Mouse (Mus musculus): Measurements from ENCODE around the gene Ulk1.
"Not testable (repeated sequence)": the region's sequence is repeated elsewhere in the genome, so short reads cannot be mapped to it uniquely, and the experiment has no call there.

The Ulk1 gene

DNA sequence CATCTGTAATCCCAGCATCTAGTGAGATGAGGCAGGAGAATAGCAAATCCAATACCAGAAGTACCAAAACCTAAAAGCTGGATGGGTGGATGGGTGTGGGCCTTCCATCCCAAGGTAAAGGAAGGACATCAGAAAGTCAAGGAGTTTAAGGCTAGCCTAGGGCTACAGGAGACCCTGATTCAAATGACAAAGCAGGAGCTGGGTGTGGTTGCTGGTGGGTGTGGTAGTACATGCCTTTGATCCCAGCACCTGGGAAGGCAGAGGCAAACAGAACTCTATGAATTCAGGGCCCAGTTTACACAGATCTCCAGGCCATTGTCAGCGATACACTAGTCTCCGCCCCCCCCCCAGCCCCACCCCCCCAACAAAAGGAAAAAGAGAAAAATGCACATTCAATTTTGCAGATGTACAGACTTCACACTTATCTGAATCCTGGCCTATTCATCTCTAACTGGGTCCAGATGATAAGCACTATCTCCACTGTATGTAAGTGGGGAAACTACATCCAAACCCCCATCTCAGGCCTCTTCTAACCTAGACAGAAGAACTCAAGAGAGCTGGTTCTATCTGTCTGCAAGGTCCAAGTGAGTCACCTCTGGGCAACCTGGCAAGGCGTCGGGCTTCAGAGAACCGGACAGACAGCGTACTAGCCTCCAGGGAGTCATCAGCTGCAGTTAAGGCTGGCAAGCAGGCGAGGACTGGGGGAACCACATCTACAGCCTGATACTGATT lies 5.7 kb downstream of the Ulk1 start:
- no peak for DNase-seq

DNA sequence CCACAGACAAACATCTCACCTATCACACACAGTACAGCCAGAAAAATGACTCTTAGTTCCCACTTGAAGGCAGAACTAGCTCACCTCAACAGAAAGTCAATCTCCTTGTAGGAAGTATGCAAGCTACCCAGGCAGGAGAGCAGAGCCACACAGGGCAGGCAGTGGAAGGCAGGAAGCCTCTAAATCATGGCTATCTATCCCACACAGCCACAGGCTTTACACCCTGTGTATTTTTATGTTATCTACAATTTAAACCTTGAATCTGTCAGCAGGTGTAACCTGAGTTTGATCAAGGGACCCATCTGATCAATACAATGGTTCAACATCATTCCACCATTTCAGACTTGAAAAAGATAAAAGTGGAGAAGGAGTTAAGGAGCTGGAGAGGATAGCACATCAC lies 7.1 kb downstream of the Ulk1 start:
- no peak for DNase-seq

DNA sequence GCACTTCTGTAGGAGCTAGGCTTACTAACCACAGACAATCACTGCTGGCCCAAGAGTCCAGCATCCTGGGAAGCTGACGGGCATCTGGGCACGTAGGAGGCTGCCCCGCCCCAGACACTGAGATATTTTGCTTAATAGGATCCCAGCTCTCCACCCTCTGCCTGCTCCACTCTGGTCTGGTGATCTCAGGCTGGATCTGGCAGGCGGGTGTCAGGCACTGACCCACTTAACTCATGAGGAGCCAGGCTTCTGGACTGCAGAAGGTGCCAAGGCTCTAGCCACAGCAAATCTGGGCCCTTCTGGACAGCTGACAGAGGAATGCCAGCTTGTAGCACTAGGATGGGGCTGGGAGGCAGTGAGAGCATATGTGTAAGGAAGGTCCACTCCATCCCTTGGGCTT lies 7.7 kb downstream of the Ulk1 start:
- no peak for DNase-seq

DNA sequence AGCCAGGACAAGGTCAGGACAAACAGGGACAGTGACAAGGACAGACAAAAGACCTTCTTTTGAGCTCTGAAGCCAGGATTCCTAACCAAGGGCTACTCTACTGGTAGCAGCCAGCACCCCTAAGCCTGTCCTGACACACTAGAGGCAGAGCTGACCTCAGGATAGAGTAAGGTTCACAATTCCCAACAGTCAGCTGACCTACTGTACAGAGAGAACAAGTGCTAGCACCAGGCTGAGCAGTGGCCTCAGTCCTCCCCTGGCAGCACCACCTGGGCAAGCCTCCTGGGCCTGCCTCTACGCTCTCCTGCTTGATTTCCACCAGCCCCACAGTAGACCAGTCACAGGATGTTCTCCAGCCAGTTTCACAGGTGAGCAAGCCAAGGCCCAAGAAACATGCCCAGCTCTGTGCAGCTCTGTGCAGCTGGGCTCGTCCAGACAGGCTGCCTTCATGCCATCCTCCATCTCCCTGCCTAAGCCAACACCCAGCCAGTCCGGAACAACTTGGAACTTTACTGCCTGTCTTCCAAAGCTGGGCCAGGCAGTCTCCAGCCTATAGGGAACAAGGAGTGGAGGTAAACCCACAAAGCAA lies 8.8 kb downstream of the Ulk1 start:
- no peak for DNase-seq

DNA sequence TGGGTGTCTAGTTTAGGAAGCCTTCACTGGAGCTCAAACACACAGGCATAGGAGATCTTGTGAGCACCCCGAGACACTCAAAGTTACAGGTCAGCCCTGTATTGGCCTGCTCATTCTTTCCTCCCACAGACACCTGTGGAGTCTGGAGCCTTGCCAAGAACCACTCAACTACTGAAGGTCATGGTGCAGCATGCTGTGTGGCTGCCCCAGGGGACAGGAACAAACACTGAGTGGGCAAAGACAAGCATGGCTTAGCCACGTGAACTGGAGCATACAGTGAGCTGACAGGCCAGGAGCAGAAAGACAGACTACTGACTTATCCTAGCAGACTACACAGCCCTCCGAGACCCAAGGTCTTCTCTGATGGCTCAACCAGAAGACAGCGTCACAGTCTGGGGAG lies 12.2 kb downstream of the Ulk1 start:
- DNase-seq = peak in 1 of 2 experiments; percentile 39

DNA sequence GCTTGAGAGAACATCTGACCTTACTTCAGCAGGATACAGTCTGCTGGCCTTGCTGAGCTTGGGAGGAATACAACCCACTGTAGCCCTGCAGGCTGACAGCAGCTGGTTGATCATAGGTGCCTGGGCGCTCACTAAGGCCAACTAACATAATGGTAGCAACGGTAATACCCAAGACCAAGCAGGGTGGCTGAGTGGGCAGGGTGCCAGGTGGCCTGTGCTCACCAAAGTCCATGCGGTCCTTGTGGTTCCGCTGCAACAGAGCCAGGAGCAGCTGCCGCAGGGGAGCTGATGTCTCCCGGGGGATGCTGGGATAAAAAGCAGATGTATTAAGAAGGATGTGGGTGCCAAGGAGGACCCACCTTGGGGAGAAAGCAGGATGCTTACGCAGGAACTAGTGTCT lies 15.5 kb downstream of the Ulk1 start:
- DNase-seq = no peak

DNA sequence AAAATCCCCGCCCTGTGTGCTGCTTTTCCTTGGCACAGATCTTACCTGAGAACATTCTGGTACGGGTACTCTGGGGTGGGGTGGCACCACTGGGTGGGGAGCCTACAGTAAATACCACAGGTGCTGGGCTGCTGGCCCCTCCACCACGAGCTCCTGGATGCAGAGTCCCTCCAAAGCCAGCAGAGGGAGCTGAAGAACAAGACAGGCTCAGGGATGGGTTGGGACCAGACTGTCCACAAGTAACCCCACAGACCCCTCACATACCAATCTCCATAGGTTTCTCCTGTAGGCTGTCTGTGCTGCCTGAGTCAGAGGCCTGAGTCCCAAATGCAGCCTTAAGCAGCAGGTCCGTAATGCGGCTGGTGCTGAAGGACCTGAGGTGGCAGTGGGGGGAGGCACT lies 21.2 kb downstream of the Ulk1 start:
- DNase-seq = peak in 1 of 2 experiments; percentile 62

DNA sequence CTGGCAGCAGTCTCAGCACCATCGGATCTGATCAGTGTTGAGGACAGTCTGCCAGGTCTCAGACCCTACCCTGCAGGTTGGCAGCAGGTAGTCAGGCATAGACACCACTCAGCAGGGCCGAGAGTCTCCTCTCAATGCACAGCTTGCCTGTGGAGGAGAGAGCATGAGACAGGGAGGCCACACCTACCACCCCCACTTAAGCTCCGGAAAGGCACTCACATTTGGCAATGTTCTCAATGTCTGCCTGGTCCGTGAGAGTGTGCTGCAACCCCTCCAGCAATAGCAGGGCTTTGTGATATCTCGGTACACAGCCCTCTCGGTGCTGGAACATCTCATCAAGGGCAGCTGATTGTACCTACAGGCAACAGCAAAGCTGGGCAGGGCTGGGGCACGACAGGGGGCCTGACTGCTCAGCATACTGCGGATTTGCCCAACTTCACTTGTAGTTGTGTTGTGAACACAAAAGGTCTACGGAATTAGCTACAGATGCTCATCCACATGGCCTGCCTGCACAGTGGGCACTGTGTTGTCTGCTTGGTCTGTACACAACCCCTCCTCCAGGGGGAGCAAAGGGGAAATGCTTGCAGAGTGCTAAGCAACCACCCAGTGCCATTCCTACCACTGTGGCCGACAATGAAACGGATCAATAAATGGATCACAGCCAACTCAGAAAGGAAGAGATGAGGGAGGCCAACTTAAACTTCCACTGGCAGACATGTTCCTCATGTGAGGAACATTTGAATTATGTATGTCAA lies 23.6 kb downstream of the Ulk1 start:
- DNase-seq = no peak

DNA sequence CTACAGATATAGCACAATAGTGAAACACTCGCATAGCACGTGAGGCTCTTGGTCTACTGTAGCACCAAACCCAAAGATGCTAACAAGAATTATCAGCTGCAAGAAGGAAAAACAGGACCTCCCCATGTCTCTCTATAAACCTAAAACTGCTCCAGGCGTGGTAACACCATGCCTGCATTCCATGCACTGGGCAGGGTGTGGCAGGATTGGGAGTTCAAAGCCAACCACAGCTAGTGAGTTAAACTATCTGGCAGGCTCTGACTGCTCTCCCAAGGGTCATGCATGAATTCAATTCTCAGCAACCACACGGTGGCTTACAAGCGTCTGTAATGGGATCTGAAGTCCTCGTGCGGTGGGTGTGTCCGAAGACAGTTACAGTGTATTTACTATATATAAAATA lies 26.7 kb downstream of the Ulk1 start:
- DNase-seq = no peak

DNA sequence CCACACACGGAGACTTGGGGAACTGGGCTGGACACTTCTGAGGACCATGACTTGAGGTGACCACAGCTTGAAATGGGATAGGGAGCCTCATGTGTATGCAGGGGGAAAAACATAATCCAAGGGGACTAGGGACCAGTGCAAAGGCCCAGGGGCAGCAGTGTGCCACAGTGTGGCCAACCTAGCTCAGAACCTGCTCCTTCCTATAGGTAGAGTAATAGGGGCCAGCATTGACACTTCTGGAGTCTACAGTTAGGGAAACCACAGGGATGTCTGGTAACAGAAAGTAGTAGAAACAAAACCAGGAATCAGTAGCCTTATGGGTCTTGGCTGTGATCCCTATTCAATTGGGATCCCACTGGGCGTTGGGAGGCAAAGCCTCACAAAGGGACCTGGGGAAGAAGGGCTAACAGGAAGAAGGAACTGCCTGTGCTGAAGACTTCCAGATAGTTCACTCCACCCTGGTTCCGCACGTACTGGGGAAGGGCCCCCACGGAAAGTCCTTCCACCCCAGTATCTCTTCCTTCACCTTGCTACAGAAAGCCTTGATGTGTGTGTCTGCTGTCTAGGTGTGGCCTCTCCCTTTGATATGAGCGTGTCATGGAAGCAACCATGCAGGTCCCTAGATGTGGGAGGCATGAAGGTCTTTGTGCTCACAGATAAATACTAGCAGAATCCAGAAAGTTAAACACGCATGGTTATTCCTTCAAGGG lies 28.2 kb downstream of the Ulk1 start:
- no peak for DNase-seq

DNA sequence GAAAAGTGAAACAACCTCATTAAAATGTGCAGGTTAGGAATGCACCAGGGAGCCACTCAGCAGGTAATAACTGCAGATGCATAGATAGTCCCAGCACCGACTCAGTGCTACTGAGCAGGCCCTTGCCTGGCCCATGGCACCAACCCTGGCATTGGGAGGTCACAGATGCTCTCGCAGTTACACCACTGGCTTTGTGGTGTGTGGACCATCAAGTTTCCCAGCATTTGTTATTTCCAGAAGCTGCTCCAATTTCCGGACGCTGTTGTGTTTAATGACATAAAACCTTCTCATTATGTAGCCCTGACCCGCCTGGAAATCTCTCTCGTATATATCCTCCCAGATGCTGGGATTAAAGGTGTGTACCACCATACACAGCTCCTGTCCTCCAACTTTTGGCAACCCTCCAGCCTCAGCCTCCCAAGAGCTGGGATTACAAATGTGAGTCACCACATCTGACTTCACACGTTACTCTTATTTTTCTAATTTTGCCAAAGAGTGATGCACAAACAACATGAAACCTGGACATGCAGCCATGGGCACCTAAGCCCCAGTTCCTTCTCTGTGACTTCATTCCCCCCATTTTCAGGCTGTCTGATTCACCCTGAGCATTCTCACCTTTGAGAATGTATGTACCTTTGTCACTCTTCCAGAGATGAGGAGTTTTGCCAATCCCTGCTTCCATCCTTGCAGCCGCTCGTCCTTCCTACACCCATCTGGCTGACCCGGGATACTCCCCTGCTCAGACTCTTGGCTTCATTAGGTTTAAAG lies 29.0 kb downstream of the Ulk1 start:
- no peak for DNase-seq

DNA sequence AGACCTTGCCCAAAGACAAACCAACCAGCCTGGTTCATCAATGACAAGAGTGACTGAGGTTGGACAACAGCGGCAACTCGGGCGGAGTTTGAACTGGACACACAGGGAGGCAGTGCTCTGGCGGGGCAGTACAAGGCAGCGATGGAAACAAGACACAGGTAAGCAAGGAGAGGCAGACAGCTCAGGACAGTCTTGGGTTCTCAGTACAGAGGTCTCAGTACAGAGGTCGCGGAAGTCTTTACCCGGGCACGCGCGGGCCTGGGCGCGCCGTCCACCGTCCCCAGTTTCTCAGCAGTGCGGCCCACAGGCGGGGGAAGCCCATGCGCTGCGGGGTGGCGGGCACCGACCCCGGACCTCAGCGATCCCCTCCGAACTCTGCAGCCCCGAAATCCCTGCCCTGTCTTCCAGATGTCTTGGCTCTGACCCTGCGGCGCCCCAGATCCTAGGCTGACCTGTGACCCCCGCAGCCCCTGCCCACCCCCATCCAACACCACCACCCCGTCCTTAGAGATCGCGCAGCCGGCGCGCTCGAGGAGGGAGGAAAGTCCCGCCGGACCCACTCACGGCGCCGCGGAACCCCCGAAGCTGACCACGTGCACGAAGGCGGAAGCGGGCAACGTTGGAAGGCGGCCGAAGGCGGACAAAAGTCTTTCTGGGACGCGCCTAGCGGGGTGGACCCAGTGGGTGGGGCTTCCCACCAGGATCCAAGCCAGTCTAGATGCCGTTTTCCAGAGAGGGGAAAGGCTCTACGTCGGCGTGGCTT lies 29.7 kb downstream of the Ulk1 start, which contains the start of gene Pus1:
Gene Pus1 (minus strand): TSS at position 662 of the 763 bp plus-strand sequence.
- peak; percentile 95 to 96 for DNase-seq

DNA sequence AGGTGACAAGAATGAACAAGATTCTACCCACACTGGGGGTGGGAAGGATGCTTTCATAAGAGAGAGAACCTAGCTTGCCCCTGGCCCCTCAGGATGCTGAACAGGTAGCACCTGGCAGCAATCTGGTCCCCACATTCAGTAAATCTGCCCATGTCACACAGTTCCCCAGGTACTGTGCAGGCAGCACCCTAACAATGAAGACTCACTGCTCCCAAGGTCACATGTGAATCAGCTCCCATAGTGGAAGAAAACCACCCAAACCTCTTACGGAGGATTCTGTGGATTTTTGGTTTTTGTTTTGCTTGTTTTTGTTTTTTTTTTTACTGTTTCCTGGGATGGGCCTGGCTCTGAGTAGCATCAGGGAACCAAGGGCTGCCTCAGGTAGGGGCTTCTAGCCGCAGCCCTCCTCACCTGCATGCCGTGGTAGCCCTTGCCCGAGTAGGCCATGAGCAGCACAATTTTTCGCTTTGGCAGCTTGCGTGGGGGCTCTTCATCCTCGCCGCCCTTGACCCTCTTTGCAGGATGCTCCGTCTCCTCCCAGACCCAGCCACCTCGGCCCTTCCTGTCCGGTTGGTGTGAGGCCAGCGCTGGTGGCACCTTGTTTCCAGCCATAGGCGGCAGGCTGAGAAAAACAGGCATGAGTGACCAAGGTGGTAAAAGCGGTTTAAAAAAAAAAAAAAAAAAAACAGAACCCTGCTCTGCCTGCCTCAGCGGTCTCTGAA lies 30.5 kb downstream of the Ulk1 start:
- peak in 1 of 2 experiments; percentile 24 for DNase-seq

DNA sequence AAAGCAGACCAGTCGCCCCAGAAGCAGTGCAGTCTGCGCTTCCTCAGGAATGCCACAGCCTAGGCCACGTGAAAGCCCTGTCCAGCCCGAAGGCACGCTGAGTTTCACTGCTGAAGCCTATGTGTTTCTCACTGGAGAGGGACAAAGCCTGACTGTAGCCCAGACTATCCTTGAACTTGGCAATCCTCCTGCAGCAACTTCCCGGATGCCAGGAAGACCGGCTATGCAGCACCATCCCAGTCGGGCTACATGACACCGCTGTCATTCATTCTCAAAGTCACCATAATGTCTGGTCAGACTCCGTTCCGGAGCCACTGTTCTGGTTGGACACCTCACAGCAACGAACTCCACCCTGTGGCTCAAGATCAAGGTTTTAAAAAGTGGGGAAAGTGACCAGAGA lies 31.6 kb downstream of the Ulk1 start:
- DNase-seq = peak in 1 of 2 experiments; percentile 18

DNA sequence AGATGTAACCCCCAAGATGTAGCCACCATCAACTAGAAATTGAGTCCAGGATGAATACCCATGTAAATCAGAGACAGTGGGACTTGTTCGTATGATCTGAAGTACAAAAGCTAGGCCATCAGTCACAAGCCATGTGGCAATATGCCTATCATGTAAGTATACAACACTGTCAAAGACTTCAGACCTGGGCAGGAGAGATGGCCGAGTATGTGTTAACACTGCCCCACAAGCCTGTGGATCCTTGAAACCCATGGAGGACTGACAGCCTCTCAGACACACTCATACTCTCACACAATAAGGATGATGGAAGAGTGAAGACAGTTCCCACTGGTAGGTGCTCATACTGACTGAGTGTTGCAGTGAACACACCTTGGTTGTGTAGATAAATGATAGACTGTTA lies 33.8 kb downstream of the Ulk1 start:
- no peak for DNase-seq

DNA sequence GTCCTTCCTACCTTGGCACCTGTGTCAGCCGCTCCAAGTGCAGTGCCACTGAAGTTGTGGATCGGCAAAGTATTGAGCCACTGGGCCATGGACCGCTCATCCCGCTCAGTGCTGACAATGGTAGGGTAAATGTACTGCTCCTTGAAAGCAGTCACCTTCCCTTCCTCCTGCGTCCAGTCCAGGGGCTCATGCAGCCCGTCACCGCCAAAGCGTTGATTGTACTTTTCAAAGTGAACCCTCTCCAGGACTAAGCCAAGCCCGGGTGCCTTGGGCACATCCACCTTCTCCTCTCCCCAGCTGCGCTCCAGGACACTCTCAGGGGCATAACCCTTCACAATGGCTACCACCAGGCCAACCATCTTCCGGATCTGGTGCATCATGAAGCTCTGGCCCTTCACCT lies 35.4 kb downstream of the Ulk1 start:
- peak in 1 of 2 experiments; percentile 20 for DNase-seq

DNA sequence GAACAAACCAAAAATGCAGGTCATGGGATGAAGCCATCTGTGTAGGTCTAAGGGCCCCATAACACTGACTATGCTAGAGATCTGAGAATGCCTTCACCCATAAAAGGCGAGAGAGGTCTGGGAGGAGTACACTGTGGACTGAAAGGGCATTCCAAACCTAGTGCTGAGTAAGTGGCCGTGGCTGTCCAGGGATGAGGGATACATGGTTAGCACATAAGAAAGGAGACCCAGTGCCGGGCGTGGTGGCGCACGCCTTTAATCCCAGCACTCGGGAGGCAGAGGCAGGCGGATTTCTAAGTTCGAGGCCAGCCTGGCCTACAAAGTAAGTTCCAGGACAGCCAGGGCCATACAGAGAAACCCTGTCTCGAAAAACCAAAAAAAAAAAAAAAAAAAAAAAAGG lies 37.0 kb downstream of the Ulk1 start:
- DNase-seq = not testable (repeated sequence)

DNA sequence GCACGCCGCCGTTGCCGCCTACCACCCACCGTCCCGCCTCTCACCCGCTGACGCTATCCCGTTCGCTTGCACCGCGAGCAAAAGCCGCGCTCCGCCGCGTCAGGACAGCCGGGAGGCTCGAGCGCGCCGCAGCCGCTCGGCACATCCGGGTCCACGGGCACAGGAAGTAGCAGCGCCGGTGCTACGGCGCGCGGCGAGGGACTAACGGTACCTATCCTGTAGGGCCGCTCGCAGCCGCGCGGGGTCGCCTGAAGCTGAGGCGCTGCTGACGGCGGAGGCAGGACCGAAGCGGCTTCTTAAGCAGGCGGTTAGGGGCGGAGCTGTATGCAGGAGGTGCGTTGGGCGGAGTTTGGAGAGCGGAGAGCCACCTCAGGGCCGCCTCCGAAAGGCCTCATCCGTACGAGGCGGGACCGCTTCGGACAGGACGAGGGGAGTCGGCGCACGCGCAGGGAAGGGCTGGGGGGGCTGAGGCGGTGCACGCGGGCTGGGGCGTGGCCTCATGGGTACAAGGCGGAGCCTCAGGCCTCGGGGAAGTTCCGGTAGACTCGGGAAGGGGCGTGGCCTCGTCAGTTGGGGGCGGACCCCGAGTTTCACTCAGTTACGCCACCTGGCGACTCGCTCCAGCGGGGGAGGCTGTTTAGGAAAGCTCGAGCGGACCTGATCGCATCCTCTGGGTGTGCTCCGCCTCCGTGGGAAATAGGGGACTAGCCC lies 39.3 kb downstream of the Ulk1 start, which contains the start of gene Ep400:
Gene Ep400 (minus strand): TSS at position 270 of the 711 bp plus-strand sequence.
- DNase-seq = peak; percentile 100

DNA sequence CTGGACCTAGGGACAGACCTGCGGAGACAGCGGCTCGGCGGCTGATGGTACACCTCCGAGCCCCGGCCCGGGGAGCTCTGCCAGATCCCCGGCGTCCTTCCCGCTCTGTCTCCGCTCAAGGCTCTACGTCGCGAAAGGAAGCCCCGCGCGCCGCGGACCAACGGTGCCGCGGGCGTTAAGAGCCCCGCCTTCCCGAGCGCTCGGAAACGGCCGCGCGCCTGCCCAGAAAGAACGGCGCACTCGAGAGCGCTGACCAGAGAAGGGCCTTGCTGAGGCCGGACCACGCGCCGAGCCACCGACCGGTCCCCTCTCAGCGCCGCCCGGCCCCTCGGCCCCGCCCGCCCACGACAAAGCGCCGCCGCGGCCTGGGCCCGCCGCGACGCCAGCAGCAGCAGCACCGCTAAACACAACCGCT lies 39.9 kb downstream of the Ulk1 start:
- no peak for DNase-seq

DNA sequence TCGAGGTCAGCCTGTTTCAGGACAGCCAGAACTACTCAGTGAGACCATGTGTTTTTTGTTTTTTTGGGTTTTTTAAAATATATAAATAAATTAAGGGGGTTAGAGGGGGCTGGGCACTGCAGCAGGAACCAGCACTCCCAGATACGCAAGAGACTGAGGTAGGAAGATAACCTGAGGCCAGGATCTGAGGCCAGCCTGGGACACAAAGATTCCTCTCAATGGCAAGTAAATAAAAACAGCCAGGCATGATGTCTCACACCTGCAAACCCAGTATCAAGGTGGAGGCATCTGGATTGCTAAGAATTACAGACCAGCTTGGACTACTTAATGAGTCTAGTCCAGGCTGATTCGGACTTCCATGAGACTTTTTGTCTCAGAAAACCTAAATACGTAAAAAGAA lies 40.6 kb downstream of the Ulk1 start:
- DNase-seq = no peak

Measured in lung, postnatal 4 days (tissue).